Mouse (Mus musculus) thymus, adult 2 months (tissue): ENCODE measurements around the gene 1700020D05Rik.

Experiments used
- CTCF ChIP-seq: fragments of 200-500 bp; IDR thresholded peaks from 2 replicates; pipeline ENCODE4 v1.5.1; 2012; ENCODE audit warnings: mild to moderate bottlenecking, control low read depth, low read length, moderate library complexity, borderline replicate concordance; ENCODE audit not compliant: control insufficient read depth, poor library complexity, insufficient read depth; ENCODE audit errors: extremely low read depth
- POLR2A ChIP-seq: fragments of 200-500 bp; IDR thresholded peaks from 2 replicates; pipeline ENCODE4 v1.6.1; 2012; ENCODE audit warnings: mild to moderate bottlenecking, low read length, control low read depth, moderate library complexity; ENCODE audit not compliant: control insufficient read depth, poor library complexity, insufficient read depth; ENCODE audit errors: extremely low read depth

- no peak for TF ChIP-seq CTCF
- no peak for TF ChIP-seq POLR2A
Observed at GRCm38 (mm10) chr19:5477668-5478300, 25.8 kb downstream of the 1700020D05Rik start.
